Mouse (Mus musculus): ENCODE results near the gene Vps33a. TPM values are rescaled to one million over a fixed set of nuclear protein-coding genes. Genes with fewer than 3 reads are reported as not detected.

The Vps33a gene
- total and polyA plus RNA-seq, 3 experiments = 11.5 to 37.9 (median 28.1) TPM

DNA sequence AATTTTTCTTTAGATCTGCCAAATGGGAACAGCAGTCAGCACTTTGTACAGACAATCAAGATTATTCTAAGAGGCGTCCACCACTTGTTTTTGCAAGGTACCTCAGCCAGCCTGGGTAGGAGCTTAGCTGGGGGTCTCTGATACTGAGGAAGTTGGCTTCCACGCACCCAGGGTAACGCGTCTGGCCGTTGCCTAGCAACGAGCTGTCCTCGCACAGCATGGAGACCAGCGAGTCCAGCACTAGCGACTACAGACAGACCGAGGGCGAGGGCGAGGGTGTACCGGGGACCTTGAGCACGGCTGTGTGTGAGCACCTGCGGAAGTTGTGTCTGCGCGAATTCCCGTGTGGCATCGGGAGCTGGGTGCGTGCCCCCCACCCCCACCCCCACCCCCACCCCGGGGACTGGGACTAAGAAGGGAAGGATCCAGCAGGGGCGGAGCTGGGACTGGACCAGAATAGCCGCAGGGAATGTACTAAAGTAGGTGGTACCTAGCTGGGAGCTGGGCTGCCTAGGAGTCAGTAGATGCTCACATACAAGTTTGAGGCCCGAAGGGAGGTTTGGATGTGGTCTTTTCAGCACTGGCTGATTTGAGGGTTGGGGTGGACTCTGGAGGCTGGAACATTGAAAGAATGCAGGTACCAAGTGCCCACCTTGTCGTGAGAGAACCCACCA, 83.6 kb downstream of the Vps33a start, which contains the start of the genes Lrrc43 and Il31:
TSS of gene Lrrc43 (plus strand) at position 194 of the 674 bp plus-strand sequence.
TSS of gene Il31 (minus strand) at position 378 of the 674 bp plus-strand sequence.
- Histone ChIP-seq H3K9me3 (replicated peaks) (no peaks in the 10 kb centered on the region), H3K27me3 (ENCODE audit: insufficient read depth, low read length) (peaks cover 34% of the 10 kb centered on the region), H3K36me3 (replicated peaks) (no peaks in the 10 kb centered on the region), H3K4me1 (ENCODE audit: insufficient read depth, low read depth, low read length) (no peaks in the 10 kb centered on the region), H3K4me3 (ENCODE audit: low read depth, low read length) (no peak within 1 kb of the TSS)
- no peak for DNase-seq (ENCODE audit: low spot score)
- no peak for TF ChIP-seq TAL1 (conservative IDR thresholded peaks at IDR 0.05; ENCODE audit: low read depth, low read length)
- TF ChIP-seq CTCF (IDR thresholded peaks at IDR 0.05; ENCODE audit: low read depth, low read length) = no peak
- TF ChIP-seq POLR2AphosphoS5 (IDR thresholded peaks at IDR 0.05; ENCODE audit: insufficient replicate concordance, low read depth, low read length) = no peak
- TF ChIP-seq GATA1 (IDR thresholded peaks at IDR 0.05; ENCODE audit: borderline replicate concordance, low read length) = no peak
- no peak for TF ChIP-seq GATA2 (IDR thresholded peaks at IDR 0.05; ENCODE audit: borderline replicate concordance, low read depth, low read length)
- no peak for ATAC-seq (ENCODE audit: extremely low read depth, insufficient number of reproducible peaks, low FRiP score, poor library complexity, severe bottlenecking)

DNA sequence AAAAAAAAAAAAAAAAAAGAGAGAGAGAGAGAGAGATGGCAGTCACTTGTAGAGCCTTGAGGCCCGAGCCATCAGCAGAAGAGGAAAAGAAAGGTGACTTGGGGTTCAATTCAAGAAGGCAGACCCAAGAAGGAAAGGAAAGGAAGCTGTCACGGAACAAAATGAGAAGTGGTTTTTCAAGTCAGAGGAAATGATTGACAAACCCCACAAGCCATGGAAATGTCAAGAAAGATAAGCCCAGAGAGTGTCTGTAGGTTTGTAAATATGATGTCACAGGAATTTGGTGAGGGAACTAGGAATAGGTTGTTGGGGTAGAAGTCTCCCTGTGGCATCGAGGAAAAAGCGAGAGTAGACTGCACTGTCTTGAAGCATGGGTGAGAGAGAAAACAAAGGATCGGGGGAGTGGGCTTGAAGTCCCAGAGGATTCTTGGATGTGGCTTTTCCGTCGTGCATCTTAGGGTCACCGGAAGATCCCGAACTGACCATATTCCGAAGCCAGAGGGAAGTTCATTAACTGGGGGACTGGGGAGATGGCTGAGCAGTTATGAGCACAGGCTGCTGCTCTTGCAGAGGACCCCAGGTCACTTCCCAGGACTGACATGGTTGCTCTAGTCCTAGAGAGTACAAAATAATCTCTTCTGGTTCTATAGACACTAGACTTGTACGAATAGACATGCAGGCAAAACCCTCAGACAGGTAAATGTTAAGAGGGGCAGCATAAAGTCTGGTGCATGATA, 85.0 kb downstream of the Vps33a start:
- H3K27me3 ChIP-seq (ENCODE audit: insufficient read depth, low read length) = peaks cover 29% of the 10 kb centered on the region
- H3K9me3 ChIP-seq (replicated peaks) = no peaks in the 10 kb centered on the region
- no peaks in the 10 kb centered on the region for H3K36me3 ChIP-seq (replicated peaks)
- ATAC-seq (ENCODE audit: extremely low read depth, insufficient number of reproducible peaks, low FRiP score, poor library complexity, severe bottlenecking) = no peak
- DNase-seq (ENCODE audit: low spot score) = no peak
- no peaks in the 10 kb centered on the region for H3K4me1 ChIP-seq (ENCODE audit: insufficient read depth, low read depth, low read length)
- no peak overlapping the region for H3K4me3 ChIP-seq (ENCODE audit: low read depth, low read length)
- no peak for TF ChIP-seq POLR2AphosphoS5 (IDR thresholded peaks at IDR 0.05; ENCODE audit: insufficient replicate concordance, low read depth, low read length)

Other genes starting within 250 kb of the Vps33a start
- gene Bcl7a, start 229.2 kb downstream of the Vps33a start, total RNA-seq (2014; fragmentation: Nextera tagmentation) = 33.9 and 41.0 TPM in 2 replicates
- 13.4 and 14.8 TPM in 2 replicates for gene Bcl7a, start 229.2 kb downstream of the Vps33a start, total RNA-seq (2017)
- gene Bcl7a, start 229.2 kb downstream of the Vps33a start, polyA plus RNA-seq (2012) = 41.1 and 49.4 TPM in 2 replicates
- 42.8 and 42.9 TPM in 2 replicates for gene Mlxip, start 178.2 kb downstream of the Vps33a start, total RNA-seq (2014; fragmentation: Nextera tagmentation)
- 3.9 TPM in 2 replicates for gene Mlxip, start 178.2 kb downstream of the Vps33a start, total RNA-seq (2017)
- 13.2 and 15.8 TPM in 2 replicates for gene Mlxip, start 178.2 kb downstream of the Vps33a start, polyA plus RNA-seq (2012)
- gene Lrrc43, start 83.7 kb downstream of the Vps33a start, total RNA-seq (2014; fragmentation: Nextera tagmentation) = not detected in 2 replicates
- gene Lrrc43, start 83.7 kb downstream of the Vps33a start, total RNA-seq (2017) = not detected in 2 replicates
- gene Lrrc43, start 83.7 kb downstream of the Vps33a start, polyA plus RNA-seq (2012) = not detected in 2 replicates
- not detected in 2 replicates for gene Il31, start 83.5 kb downstream of the Vps33a start, total RNA-seq (2014; fragmentation: Nextera tagmentation)
- not detected in 2 replicates for gene Il31, start 83.5 kb downstream of the Vps33a start, total RNA-seq (2017)
- not detected in 2 replicates for gene Il31, start 83.5 kb downstream of the Vps33a start, polyA plus RNA-seq (2012)
- not detected in 2 replicates for gene B3gnt4, start 62.6 kb downstream of the Vps33a start, total RNA-seq (2014; fragmentation: Nextera tagmentation)
- 0.11 and 0.29 TPM in 2 replicates for gene B3gnt4, start 62.6 kb downstream of the Vps33a start, total RNA-seq (2017)
- not detected in 2 replicates for gene B3gnt4, start 62.6 kb downstream of the Vps33a start, polyA plus RNA-seq (2012)
- 26.0 and 29.6 TPM in 2 replicates for gene Diablo, start 48.9 kb downstream of the Vps33a start, total RNA-seq (2014; fragmentation: Nextera tagmentation)
- 47.6 and 51.3 TPM in 2 replicates for gene Diablo, start 48.9 kb downstream of the Vps33a start, total RNA-seq (2017)
- gene Diablo, start 48.9 kb downstream of the Vps33a start, polyA plus RNA-seq (2012) = 4.0 and 6.3 TPM in 2 replicates
- not detected in 2 replicates for gene Gm49027, start 47.5 kb downstream of the Vps33a start, total RNA-seq (2014; fragmentation: Nextera tagmentation)
- 0.17 and 0.71 TPM in 2 replicates for gene Gm49027, start 47.5 kb downstream of the Vps33a start, total RNA-seq (2017)
- gene Gm49027, start 47.5 kb downstream of the Vps33a start, polyA plus RNA-seq (2012) = 0.20 and 0.50 TPM in 2 replicates
- 59.1 and 75.4 TPM in 2 replicates for gene Clip1, start 111.6 kb upstream of the Vps33a start, total RNA-seq (2014; fragmentation: Nextera tagmentation)
- 47.8 and 49.1 TPM in 2 replicates for gene Clip1, start 111.6 kb upstream of the Vps33a start, total RNA-seq (2017)
- gene Clip1, start 111.6 kb upstream of the Vps33a start, polyA plus RNA-seq (2012) = 12.0 and 12.9 TPM in 2 replicates
- 68.2 and 93.6 TPM in 2 replicates for gene Zcchc8, start 148.1 kb upstream of the Vps33a start, total RNA-seq (2014; fragmentation: Nextera tagmentation)
- gene Zcchc8, start 148.1 kb upstream of the Vps33a start, total RNA-seq (2017) = 33.3 and 41.4 TPM in 2 replicates
- gene Zcchc8, start 148.1 kb upstream of the Vps33a start, polyA plus RNA-seq (2012) = 55.2 and 79.4 TPM in 2 replicates
- gene Rsrc2, start 176.4 kb upstream of the Vps33a start, total RNA-seq (2014; fragmentation: Nextera tagmentation) = 141 and 148 TPM in 2 replicates
- 130 and 151 TPM in 2 replicates for gene Rsrc2, start 176.4 kb upstream of the Vps33a start, total RNA-seq (2017)
- 8.2 and 18.3 TPM in 2 replicates for gene Rsrc2, start 176.4 kb upstream of the Vps33a start, polyA plus RNA-seq (2012)
- gene Kntc1, start 176.7 kb upstream of the Vps33a start, total RNA-seq (2014; fragmentation: Nextera tagmentation) = 100 and 117 TPM in 2 replicates
- 61.9 and 68.0 TPM in 2 replicates for gene Kntc1, start 176.7 kb upstream of the Vps33a start, total RNA-seq (2017)
- 3.2 and 3.8 TPM in 2 replicates for gene Kntc1, start 176.7 kb upstream of the Vps33a start, polyA plus RNA-seq (2012)